Mouse (Mus musculus) forebrain, postnatal 0 days (tissue): ENCODE measurements at regions not wholly inside any gene's neighbourhood (a gene's known extent, or its start where the extent isn't known, plus 50 kb on each side); places are given as distances from the start of the nearest gene placed in this dataset.
A peak's percentile ranks its signal among the peaks of the same experiment; 100 is the strongest.

Experiments used
- ATAC-seq: fragments of 200-750 bp; cut with Nextera tagmentation; 2 replicates; pipeline ENCODE4 v1.8.0; 2017; ENCODE audit warnings: mild to moderate bottlenecking, moderate library complexity
- DNase-seq: peaks from one replicate; pipeline ENCODE4 v3.0.0-alpha.2; 2015
- H3K27ac ChIP-seq: fragments of 300-500 bp; sonication (generic); 2 replicates; pipeline ENCODE4 v1.5.1; 2014; ENCODE audit warnings: low read depth, mild to moderate bottlenecking, antibody characterized with exemption, low read length, moderate library complexity, mixed read lengths
- H3K27me3 ChIP-seq: fragments of 300-500 bp; sonication (generic); 2 replicates; pipeline ENCODE4 v1.6.1; 2014; ENCODE audit warnings: mild to moderate bottlenecking, low read length, mixed read lengths; ENCODE audit not compliant: insufficient read depth
- H3K36me3 ChIP-seq: fragments of 300-500 bp; sonication (generic); 2 replicates; pipeline ENCODE4 v1.6.1; 2014; ENCODE audit warnings: mild to moderate bottlenecking, moderate library complexity; ENCODE audit not compliant: insufficient read depth
- H3K4me1 ChIP-seq: fragments of 300-500 bp; sonication (generic); 2 replicates; pipeline ENCODE4 v1.6.1; 2014; ENCODE audit warnings: antibody characterized with exemption; ENCODE audit not compliant: insufficient read depth
- H3K4me2 ChIP-seq: fragments of 300-500 bp; sonication (generic); 2 replicates; pipeline ENCODE4 v1.6.1; 2014; ENCODE audit warnings: low read depth, mild to moderate bottlenecking, moderate library complexity
- H3K4me3 ChIP-seq: fragments of 300-500 bp; sonication (generic); 2 replicates; pipeline ENCODE4 v1.5.1; 2014; ENCODE audit warnings: low read depth, low read length, mixed read lengths
- H3K9ac ChIP-seq: fragments of 300-500 bp; sonication (generic); 2 replicates; pipeline ENCODE4 v1.6.1; 2014; ENCODE audit warnings: mild to moderate bottlenecking
- H3K9me3 ChIP-seq: fragments of 300-500 bp; sonication (generic); 2 replicates; pipeline ENCODE4 v1.6.1; 2016; ENCODE audit warnings: low read length
- CTCF ChIP-seq: sonication (generic); IDR thresholded peaks from 2 replicates; pipeline ENCODE4 v1.5.1; 2016; ENCODE audit warnings: antibody characterized with exemption, control low read depth, low read depth
- WGBS: fragments of 180-500 bp; shearing (Covaris S2); extraction: QIAGEN DNeasy Blood & Tissue Kit; methylation state at CpG from one replicate; pipeline ENCODE4 v1.1.7; 2014; 5-methylcytosine and 5-hydroxymethylcytosine counted together

GRCm38 (mm10) chr2:17932426-17932931 is 64.3 kb downstream of the H2al2a start:
- peak; percentile 84 for ATAC-seq
- Histone ChIP-seq H3K36me3 (no peaks in the 10 kb centered on the region), H3K4me1 (0 out of 2 replicates have a peak, but pooled peaks cover 3% of the 10 kb centered on the region), H3K4me2 (peak overlapping the region; percentile 53), H3K27me3 (no peaks in the 10 kb centered on the region), H3K27ac (no peak overlapping the region), H3K4me3 (peak overlapping the region; percentile 26), H3K9ac (peak overlapping the region; percentile 39), H3K9me3 (no peaks in the 10 kb centered on the region)
- peak; percentile 52 for DNase-seq
- TF ChIP-seq CTCF, result no peak
- 13% methylated on average over 16 of the region's 16 CpGs for WGBS

DNA sequence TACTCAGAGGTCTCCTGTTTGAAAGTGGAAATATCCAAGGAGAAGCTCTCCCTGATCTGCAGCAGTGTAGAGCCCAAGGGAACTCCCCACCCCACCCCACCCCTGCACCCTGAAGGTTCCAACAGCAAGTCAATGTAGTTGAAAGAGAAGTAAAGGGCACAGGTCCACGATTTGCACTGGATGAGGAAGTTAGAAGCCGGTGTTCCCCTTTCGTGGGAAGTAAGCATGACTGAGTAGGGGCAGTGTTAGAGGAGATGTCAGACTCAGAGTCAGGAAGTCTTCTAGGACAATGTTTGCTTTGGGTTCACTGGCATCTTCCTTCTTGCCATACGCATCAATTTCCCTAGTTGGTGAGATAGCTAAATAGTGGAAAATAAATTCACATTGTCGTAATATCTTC is 64.9 kb downstream of the H2al2a start:
- no peak overlapping the region for H3K4me3 ChIP-seq
- no peak for TF ChIP-seq CTCF
- no peak overlapping the region for H3K9ac ChIP-seq
- DNase-seq, result no peak
- H3K27me3 ChIP-seq, result no peaks in the 10 kb centered on the region
- H3K4me2 ChIP-seq, result no peak overlapping the region
- no peaks in the 10 kb centered on the region for H3K9me3 ChIP-seq
- ATAC-seq, result no peak
- no peaks in the 10 kb centered on the region for H3K36me3 ChIP-seq
- H3K4me1 ChIP-seq, result 0 out of 2 replicates have a peak, but pooled peaks cover 3% of the 10 kb centered on the region
- H3K27ac ChIP-seq, result no peak overlapping the region
- WGBS, result 93% methylated on average over 5 of the region's 5 CpGs

GRCm38 (mm10) chr2:17918861-17919648 is 77.7 kb downstream of the H2al2a start:
- WGBS, result 84% methylated on average over 1 of the region's 1 CpGs
- no peak overlapping the region for H3K4me2 ChIP-seq
- no peak for ATAC-seq

DNA sequence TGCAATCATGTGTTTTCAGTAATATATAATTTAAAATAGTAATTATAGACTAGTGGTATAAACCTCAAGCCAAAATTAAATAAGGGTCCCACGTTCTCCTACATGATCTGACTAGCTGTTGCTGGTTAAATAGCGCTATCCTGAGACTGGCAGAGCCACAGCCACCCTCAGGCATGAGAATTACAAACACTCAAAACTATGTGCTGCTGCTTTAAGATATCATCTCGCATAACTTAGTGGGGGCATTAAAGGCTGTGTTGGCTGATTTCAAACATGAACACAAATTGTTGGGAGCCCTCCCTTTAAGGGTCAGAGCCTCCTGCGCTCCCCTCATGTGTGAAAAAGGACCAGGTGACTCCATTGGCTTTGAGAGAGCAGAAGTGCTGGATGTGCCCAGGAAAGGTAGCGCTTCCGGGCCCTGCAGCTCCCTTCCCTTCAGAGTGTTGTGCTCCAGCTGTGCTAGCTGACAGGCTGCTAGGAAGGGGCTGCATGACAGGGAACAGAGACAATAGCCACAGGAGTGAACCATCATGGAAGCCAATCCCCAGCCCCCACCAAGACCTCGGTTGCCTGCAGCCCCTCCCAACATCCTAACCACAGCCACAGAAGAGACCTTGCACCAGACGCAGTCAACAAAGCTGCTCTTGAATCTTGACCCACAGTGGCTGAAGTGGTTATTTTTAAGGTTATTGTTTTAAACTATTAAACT is 79.4 kb downstream of the H2al2a start:
- Histone ChIP-seq H3K27me3 (no peaks in the 10 kb centered on the region), H3K27ac (no peak overlapping the region), H3K9ac (no peak overlapping the region), H3K9me3 (no peaks in the 10 kb centered on the region), H3K4me1 (no peaks in the 10 kb centered on the region), H3K36me3 (no peaks in the 10 kb centered on the region), H3K4me3 (no peak overlapping the region), H3K4me2 (no peak overlapping the region)
- TF ChIP-seq CTCF, result no peak
- WGBS, result 34% methylated on average over 8 of the region's 8 CpGs
- ATAC-seq (no peak), DNase-seq (no peak)

More at GRCm38 (mm10) chr2:17918861-17919648, 77.7 kb downstream of the H2al2a start:
- Histone ChIP-seq H3K9me3 (no peaks in the 10 kb centered on the region), H3K27ac (no peak overlapping the region), H3K27me3 (no peaks in the 10 kb centered on the region), H3K9ac (no peak overlapping the region), H3K4me3 (no peak overlapping the region), H3K4me1 (no peaks in the 10 kb centered on the region), H3K36me3 (no peaks in the 10 kb centered on the region)
- no peak for DNase-seq
- TF ChIP-seq CTCF, result no peak

DNA sequence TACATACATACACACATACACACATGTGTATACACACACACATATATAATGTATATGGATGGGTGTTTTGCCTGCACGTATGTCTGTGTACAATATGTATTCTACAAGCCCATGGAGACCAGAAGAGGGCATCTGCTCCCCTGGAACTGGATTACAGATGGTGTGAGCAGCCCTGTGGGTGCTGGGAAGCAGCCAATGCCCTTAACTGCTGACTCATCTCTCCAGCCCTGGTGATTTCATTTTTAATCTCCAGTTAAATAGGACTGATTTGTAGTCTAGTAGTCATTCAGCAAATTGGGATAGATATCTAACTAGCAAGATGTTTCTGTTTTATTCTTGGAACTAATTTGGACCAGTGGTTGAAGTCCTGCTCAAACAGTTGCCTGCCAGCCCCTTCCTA is 94.1 kb downstream of the H2al2a start:
- Histone ChIP-seq H3K9me3 (no peaks in the 10 kb centered on the region), H3K9ac (no peak overlapping the region), H3K27ac (no peak overlapping the region), H3K4me2 (no peak overlapping the region), H3K36me3 (no peaks in the 10 kb centered on the region), H3K27me3 (no peaks in the 10 kb centered on the region), H3K4me3 (no peak overlapping the region), H3K4me1 (no peaks in the 10 kb centered on the region)
- no peak for ATAC-seq
- no peak for DNase-seq
- WGBS, result 83% methylated on average over 1 of the region's 1 CpGs
- TF ChIP-seq CTCF, result no peak

GRCm38 (mm10) chr2:17900202-17900601 is 96.6 kb downstream of the H2al2a start:
- no peak overlapping the region for H3K4me2 ChIP-seq
- ATAC-seq (no peak), DNase-seq (no peak)
- no peak overlapping the region for H3K27ac ChIP-seq
- H3K36me3 ChIP-seq, result no peaks in the 10 kb centered on the region
- TF ChIP-seq CTCF, result no peak
- H3K27me3 ChIP-seq, result no peaks in the 10 kb centered on the region
- H3K4me3 ChIP-seq, result no peak overlapping the region
- no peaks in the 10 kb centered on the region for H3K4me1 ChIP-seq
- 50% methylated on average over 8 of the region's 8 CpGs for WGBS
- H3K9ac ChIP-seq, result no peak overlapping the region
- H3K9me3 ChIP-seq, result no peaks in the 10 kb centered on the region

- 36% methylated on average over 3 of the region's 3 CpGs for WGBS
- Histone ChIP-seq H3K27me3 (no peaks in the 10 kb centered on the region), H3K9ac (no peak overlapping the region), H3K36me3 (no peaks in the 10 kb centered on the region), H3K4me2 (no peak overlapping the region), H3K4me3 (no peak overlapping the region), H3K4me1 (no peaks in the 10 kb centered on the region), H3K27ac (no peak overlapping the region), H3K9me3 (no peaks in the 10 kb centered on the region)
- TF ChIP-seq CTCF, result no peak
- ATAC-seq (no peak), DNase-seq (no peak)
These were observed 98.0 kb downstream of the H2al2a start for GRCm38 (mm10) chr2:17898780-17899179.
